Mouse (Mus musculus): Measurements from ENCODE around the gene Mctp2. TPM values are rescaled to one million over a fixed set of nuclear protein-coding genes. Genes with fewer than 3 reads are reported as not detected.

Mctp2 gene
- polyA plus RNA-seq, 1 experiment from 2014 or later: 0.70 TPM

DNA sequence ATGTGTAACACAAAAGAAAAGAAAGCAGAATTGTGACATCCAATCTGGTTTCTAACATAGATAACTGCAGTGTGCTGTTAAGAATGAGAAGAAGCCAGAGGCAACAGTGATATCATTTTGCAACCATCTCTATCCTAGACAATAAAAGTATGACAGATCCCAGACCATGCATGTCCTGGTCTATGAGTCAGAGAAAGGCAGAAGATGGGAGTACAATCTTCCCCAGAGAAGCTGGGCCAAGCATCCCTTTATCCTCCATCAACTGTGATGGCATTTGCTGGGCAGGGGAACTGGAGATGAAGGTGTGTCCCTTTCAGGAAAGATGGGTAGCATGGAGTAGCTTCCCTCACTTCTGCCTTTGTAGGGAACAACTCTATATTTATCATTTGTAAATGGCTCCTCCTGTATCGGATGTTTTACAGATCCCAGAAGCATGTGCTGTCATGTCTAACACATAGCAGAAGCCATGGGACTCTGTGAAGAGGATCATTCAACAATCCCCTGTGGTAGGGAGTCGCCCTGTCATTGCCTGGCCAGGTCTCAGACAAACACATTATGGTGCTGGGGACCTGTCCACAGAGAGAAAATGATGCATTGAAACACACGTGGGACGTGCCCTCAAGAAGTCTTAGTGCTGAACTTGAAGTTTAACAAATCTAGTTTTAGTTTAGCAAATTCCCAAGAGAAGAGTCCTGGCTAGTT is 188.9 kb downstream of the Mctp2 start:
- no peaks in the 10 kb centered on the region for H3K9me3 ChIP-seq (replicated peaks)
- H3K4me1 ChIP-seq (replicated peaks): 0 out of 2 replicates have a peak, but pooled peaks cover 3% of the 10 kb centered on the region
- ATAC-seq (ENCODE audit: insufficient number of reproducible peaks, low FRiP score): no peak
- 62% methylated on average over 4 of the region's 4 CpGs for WGBS
- no peak overlapping the region for H3K9ac ChIP-seq
- no peak overlapping the region for H3K27ac ChIP-seq (ENCODE audit: poor library complexity, severe bottlenecking)
- H3K4me3 ChIP-seq: no peak overlapping the region
- H3K27me3 ChIP-seq (replicated peaks): no peaks in the 10 kb centered on the region
- H3K36me3 ChIP-seq: no peaks in the 10 kb centered on the region
- H3K4me2 ChIP-seq: no peak overlapping the region

DNA sequence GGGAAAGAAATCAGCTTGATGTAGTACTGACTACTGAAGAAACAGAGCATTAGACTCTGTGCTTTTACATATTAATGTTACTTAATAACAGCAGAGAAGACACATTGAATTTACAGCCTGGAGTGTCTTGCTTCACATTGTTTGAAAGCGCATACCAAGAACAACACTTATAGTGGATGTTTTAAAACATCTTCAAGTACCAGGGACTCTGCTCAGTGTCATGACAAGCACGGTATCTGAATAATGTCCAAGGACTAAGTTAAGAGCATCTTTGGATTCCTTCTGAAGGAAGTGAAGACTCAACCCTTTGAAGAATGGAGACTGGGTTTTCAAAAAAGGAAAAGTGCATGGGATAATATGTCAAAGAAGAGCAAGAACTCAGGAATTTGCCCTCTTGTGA is 191.3 kb downstream of the Mctp2 start:
- H3K4me3 ChIP-seq: no peak overlapping the region
- H3K9ac ChIP-seq: no peak overlapping the region
- H3K27me3 ChIP-seq (replicated peaks): no peaks in the 10 kb centered on the region
- no peak for ATAC-seq (ENCODE audit: insufficient number of reproducible peaks, low FRiP score)
- H3K36me3 ChIP-seq: no peaks in the 10 kb centered on the region
- no peak overlapping the region for H3K4me2 ChIP-seq
- WGBS: 68% methylated on average over 2 of the region's 2 CpGs
- no peak overlapping the region for H3K27ac ChIP-seq (ENCODE audit: poor library complexity, severe bottlenecking)
- H3K9me3 ChIP-seq (replicated peaks): no peaks in the 10 kb centered on the region
- H3K4me1 ChIP-seq (replicated peaks): no peaks in the 10 kb centered on the region

DNA sequence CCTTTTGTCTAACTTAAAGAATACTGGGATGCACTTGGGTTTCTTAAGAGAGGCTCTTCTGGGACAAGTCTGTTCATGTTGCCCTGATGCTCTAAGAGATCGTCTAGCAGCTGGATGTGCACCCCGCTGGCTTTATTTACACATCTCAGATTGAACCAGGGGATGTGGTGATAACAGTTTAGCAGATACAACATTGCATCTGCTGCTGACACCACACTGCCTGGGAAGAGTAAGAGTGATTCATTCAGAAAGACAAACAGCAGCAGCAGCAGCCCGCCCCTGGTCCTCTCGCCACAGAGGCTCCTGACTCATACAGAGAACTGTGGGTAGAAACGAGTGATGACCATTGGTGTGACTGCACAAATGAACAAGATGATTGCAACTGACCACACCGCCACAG is 195.8 kb downstream of the Mctp2 start:
- WGBS: 43% methylated on average over 6 of the region's 6 CpGs
- no peaks in the 10 kb centered on the region for H3K27me3 ChIP-seq (replicated peaks)

DNA sequence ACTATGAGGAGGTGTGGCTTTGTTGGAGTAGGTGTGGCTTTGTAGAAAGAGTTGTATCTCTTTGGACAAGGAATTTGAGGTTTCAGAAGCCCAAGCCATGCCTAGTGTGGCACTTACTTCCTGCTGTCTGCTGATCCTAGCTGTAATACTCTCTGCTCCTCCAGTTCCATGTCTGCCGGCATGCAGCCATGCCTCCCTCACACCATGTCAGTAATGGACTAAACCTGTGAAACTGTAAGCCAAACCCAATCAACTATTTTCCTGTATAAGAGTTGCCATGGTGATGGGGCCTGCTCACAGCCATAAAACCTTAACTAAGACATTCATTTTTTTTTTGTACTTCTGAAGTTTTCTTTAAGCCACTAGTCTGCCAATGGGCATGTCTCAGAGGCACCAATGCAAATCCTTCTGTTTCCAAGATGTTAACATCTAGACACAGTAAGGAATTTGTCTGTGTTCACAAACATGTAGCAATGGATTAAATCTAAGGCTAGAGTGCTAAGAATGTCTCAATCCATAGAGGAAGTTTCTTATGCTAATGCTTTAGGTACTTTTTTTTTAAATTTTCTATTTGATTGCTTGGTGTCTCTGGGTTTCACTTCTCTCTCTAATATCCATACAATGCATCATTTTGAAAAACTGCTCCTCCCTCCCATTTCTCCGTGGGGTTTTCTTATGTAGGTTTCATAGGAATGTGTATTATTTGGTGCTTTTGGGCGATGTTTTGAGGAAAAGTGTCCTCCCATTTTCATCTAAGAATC is 197.6 kb downstream of the Mctp2 start:
- no peaks in the 10 kb centered on the region for H3K9me3 ChIP-seq (replicated peaks)
- H3K27ac ChIP-seq (ENCODE audit: poor library complexity, severe bottlenecking): no peak overlapping the region
- no peaks in the 10 kb centered on the region for H3K4me1 ChIP-seq (replicated peaks)
- H3K9ac ChIP-seq: no peak overlapping the region
- no peaks in the 10 kb centered on the region for H3K27me3 ChIP-seq (replicated peaks)
- ATAC-seq (ENCODE audit: insufficient number of reproducible peaks, low FRiP score): no peak
- H3K36me3 ChIP-seq: no peaks in the 10 kb centered on the region
- 78% methylated on average over 3 of the region's 3 CpGs for WGBS
- H3K4me2 ChIP-seq: no peak overlapping the region
- H3K4me3 ChIP-seq: no peak overlapping the region

More for the DNA sequence above, 195.8 kb downstream of the Mctp2 start:
- ATAC-seq (ENCODE audit: insufficient number of reproducible peaks, low FRiP score): no peak
- Histone ChIP-seq H3K27ac (ENCODE audit: poor library complexity, severe bottlenecking) (no peak overlapping the region), H3K4me3 (no peak overlapping the region), H3K4me1 (replicated peaks) (no peaks in the 10 kb centered on the region), H3K9me3 (replicated peaks) (no peaks in the 10 kb centered on the region), H3K36me3 (no peaks in the 10 kb centered on the region), H3K4me2 (no peak overlapping the region), H3K9ac (no peak overlapping the region)

DNA sequence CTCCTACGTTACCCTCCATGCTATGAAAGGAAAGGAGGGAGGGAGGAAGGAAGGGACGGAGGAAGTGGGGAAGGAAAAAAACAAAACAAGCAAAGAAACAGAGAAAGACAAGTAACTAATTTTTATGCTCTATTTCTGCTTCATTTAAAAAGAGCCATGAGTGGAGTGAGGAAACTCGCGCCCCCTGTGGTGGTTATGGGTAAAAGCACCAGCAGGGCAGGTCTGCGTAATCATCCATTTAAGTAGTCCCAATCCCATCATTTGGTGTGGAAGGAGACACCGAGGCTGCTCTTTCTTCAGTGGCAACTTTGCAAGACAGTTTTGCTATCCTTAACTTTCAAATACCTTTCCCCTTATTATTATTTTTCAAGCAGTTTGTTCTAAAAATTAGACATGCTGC is 202.2 kb downstream of the Mctp2 start:
- H3K4me1 ChIP-seq (replicated peaks): no peaks in the 10 kb centered on the region
- ATAC-seq (ENCODE audit: insufficient number of reproducible peaks, low FRiP score): no peak
- WGBS: 60% methylated on average over 6 of the region's 6 CpGs

DNA sequence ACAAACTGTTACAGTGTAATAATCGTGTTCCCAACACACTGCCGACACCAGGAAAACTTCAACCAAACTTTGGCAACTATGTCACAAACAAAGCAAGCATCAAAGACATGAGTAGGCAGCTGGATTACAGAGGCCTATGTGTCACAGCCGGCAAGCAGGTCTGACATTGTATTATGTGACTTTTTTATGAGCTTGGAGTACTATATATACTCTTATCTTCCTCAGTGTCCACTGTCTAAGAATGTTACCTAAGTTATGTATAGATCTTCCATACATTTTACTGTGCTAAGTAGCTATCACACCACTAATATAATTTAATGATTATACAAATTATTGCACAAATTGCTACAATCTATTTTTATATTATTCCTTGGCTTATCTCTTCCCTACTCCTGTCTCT is 202.8 kb downstream of the Mctp2 start:
- Histone ChIP-seq H3K4me3 (no peak overlapping the region), H3K9me3 (replicated peaks) (no peaks in the 10 kb centered on the region), H3K9ac (no peak overlapping the region), H3K27ac (ENCODE audit: poor library complexity, severe bottlenecking) (no peak overlapping the region), H3K36me3 (no peaks in the 10 kb centered on the region), H3K27me3 (replicated peaks) (no peaks in the 10 kb centered on the region), H3K4me2 (no peak overlapping the region), H3K4me1 (replicated peaks) (no peaks in the 10 kb centered on the region)
- ATAC-seq (ENCODE audit: insufficient number of reproducible peaks, low FRiP score): no peak
- 77% methylated on average over 3 of the region's 3 CpGs for WGBS

More for the DNA sequence above, 202.2 kb downstream of the Mctp2 start:
- Histone ChIP-seq H3K4me3 (no peak overlapping the region), H3K27me3 (replicated peaks) (no peaks in the 10 kb centered on the region), H3K27ac (ENCODE audit: poor library complexity, severe bottlenecking) (no peak overlapping the region), H3K36me3 (no peaks in the 10 kb centered on the region), H3K9ac (no peak overlapping the region), H3K4me2 (no peak overlapping the region), H3K9me3 (replicated peaks) (no peaks in the 10 kb centered on the region)

DNA sequence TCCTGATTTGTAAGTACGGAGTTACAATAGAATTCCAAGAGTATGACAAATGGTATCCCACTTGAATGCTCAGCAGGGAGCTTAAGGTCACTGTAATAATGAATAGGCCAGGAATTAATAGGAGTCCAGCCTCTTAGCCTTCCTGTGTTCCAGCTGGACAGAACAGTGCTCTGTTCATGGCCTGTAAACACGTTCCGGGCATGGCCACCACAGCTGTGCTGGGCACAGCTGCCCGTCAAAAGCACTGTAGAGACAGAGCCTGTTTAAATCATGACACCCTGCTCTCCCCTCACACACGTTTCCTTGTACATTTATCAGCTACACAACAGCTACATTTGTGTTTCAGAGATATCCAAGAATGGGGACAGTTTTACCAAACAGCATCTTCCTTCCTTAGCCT is 205.7 kb downstream of the Mctp2 start:
- Histone ChIP-seq H3K27ac (ENCODE audit: poor library complexity, severe bottlenecking) (no peak overlapping the region), H3K4me2 (no peak overlapping the region), H3K27me3 (replicated peaks) (no peaks in the 10 kb centered on the region), H3K9me3 (replicated peaks) (no peaks in the 10 kb centered on the region), H3K4me1 (replicated peaks) (no peaks in the 10 kb centered on the region), H3K4me3 (no peak overlapping the region), H3K36me3 (no peaks in the 10 kb centered on the region), H3K9ac (no peak overlapping the region)
- 79% methylated on average over 5 of the region's 5 CpGs for WGBS
- no peak for ATAC-seq (ENCODE audit: insufficient number of reproducible peaks, low FRiP score)

DNA sequence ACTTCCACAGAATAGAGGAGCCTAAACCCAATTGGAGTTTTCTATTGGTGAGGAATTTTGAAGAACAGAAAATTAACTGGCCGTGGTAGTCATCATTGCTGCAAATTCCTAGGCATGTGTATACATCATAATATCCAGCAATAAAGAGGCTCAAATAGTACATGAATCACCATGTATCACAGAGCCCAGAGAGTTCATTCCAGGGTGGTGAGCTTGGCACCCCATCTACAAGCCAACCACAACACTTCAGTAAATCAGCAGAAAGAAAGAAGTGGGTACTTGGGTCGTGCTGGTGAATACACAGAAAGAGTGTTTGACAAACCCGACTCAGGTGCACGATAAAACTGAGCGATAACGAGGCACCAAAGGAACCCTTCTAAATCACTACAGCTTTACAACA is 207.8 kb downstream of the Mctp2 start:
- no peak for ATAC-seq (ENCODE audit: insufficient number of reproducible peaks, low FRiP score)
- no peaks in the 10 kb centered on the region for H3K4me1 ChIP-seq (replicated peaks)
- H3K27me3 ChIP-seq (replicated peaks): no peaks in the 10 kb centered on the region
- 87% methylated on average over 6 of the region's 6 CpGs for WGBS
- no peaks in the 10 kb centered on the region for H3K9me3 ChIP-seq (replicated peaks)
- no peaks in the 10 kb centered on the region for H3K36me3 ChIP-seq
- no peak overlapping the region for H3K4me2 ChIP-seq
- no peak overlapping the region for H3K27ac ChIP-seq (ENCODE audit: poor library complexity, severe bottlenecking)
- H3K9ac ChIP-seq: no peak overlapping the region
- no peak overlapping the region for H3K4me3 ChIP-seq

DNA sequence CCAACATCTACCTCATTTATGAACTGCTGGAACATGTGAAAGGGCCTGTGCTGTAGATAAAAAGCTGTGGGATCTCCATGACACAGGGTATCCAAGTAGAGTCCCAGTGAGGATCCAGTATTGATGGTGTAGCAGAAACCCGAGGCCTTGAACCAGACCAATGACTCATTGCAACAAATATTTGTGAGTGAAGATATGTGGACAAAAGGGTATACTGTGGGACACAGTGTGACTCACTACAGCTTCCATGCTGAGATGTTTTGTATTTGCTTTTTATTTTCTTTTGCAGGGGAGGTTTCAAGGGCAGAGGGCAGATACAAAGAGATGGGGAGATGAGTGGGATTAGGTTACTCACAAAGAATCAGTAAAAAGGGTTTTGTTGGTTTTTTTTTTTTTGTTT is 209.4 kb downstream of the Mctp2 start:
- Histone ChIP-seq H3K27me3 (replicated peaks) (no peaks in the 10 kb centered on the region), H3K27ac (ENCODE audit: poor library complexity, severe bottlenecking) (no peak overlapping the region), H3K4me1 (replicated peaks) (no peaks in the 10 kb centered on the region), H3K4me3 (no peak overlapping the region), H3K36me3 (no peaks in the 10 kb centered on the region), H3K9ac (no peak overlapping the region), H3K9me3 (replicated peaks) (no peaks in the 10 kb centered on the region), H3K4me2 (no peak overlapping the region)
- 56% methylated on average over 1 of the region's 1 CpGs for WGBS
- no peak for ATAC-seq (ENCODE audit: insufficient number of reproducible peaks, low FRiP score)

DNA sequence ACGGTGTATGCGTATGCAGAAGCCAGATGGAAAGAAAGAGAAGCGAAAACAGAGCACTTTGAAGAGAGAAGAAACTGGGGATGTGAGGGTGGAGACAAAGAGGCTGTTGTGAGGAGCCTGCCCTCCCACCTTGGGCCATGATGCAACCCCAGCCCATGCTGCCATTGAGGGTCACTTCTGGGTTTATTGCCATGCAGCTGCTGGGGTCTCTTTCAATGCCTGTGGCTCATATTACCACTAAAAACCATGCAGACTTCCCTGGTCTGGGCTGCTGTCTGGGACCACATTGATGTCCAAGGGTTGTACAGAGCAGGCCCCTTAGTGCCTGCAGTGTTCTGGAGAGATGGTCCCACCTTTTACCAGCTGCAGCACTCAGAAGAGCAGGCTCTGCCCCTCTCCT is 210.0 kb downstream of the Mctp2 start:
- no peaks in the 10 kb centered on the region for H3K36me3 ChIP-seq
- WGBS: 80% methylated on average over 3 of the region's 3 CpGs
- no peaks in the 10 kb centered on the region for H3K9me3 ChIP-seq (replicated peaks)
- no peak overlapping the region for H3K4me2 ChIP-seq
- no peaks in the 10 kb centered on the region for H3K4me1 ChIP-seq (replicated peaks)
- no peak overlapping the region for H3K4me3 ChIP-seq
- H3K27ac ChIP-seq (ENCODE audit: poor library complexity, severe bottlenecking): no peak overlapping the region
- no peak overlapping the region for H3K9ac ChIP-seq
- no peaks in the 10 kb centered on the region for H3K27me3 ChIP-seq (replicated peaks)
- ATAC-seq (ENCODE audit: insufficient number of reproducible peaks, low FRiP score): no peak

DNA sequence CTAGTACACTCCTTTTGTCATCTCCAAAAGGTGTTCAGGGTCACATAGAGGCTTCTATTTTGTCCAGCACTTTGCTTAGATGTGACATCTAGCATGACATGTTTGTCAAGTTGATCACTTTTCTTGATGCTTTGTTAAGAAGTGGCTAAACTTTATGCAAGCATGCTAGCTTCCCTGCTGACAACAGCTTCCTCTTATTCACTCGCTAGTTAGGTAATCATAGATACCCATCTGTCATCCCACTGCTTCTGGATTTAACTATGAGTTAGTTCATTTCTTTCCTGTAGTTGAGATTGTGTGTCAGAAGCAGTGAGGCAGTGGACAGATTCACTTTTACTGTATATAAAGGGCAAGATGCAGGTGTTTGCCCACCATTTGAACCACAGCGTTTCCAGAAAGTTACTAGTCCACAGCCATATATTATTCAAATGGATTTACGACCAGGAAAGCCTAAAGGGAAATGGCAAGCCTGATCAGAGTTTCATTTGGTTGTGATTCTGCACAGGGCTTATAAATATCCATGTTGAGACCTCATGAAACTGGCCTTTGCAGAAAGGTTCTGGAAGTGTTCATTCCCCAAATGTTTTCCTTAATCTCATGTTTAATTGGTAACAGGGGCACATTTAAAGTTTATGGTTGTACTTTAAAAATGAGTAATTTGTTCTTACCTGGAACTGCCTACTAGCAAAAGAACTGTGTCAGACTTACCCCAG is 216.8 kb downstream of the Mctp2 start:
- Histone ChIP-seq H3K4me2 (no peak overlapping the region), H3K4me1 (replicated peaks) (no peaks in the 10 kb centered on the region), H3K36me3 (no peaks in the 10 kb centered on the region), H3K4me3 (no peak overlapping the region), H3K27ac (ENCODE audit: poor library complexity, severe bottlenecking) (no peak overlapping the region), H3K9ac (no peak overlapping the region), H3K27me3 (replicated peaks) (no peaks in the 10 kb centered on the region), H3K9me3 (replicated peaks) (no peaks in the 10 kb centered on the region)
- ATAC-seq (ENCODE audit: insufficient number of reproducible peaks, low FRiP score): no peak
- WGBS: 80% methylated on average over 3 of the region's 3 CpGs

Data from heart, embryonic 12.5 days (tissue).